Mouse (Mus musculus) intestine, postnatal 0 days (tissue): ENCODE measurements around the gene Catsper3. TPM values are rescaled to one million over a fixed set of nuclear protein-coding genes. Genes with fewer than 3 reads are reported as not detected.

ENCODE experiments used
- ATAC-seq: fragments of 200-750 bp; cut with Nextera tagmentation; 2 replicates; pipeline ENCODE4 v1.8.0; 2017; ENCODE audit warnings: mild to moderate bottlenecking, moderate TSS enrichment, moderate library complexity
- H3K27ac ChIP-seq: fragments of 300-500 bp; sonication (generic); 2 replicates; pipeline ENCODE4 v1.5.1; 2014; ENCODE audit warnings: mild to moderate bottlenecking, low read depth, low read length, moderate library complexity
- H3K27me3 ChIP-seq: fragments of 300-500 bp; sonication (generic); replicated peaks from 2 replicates; pipeline ENCODE4 v1.6.1; 2014; ENCODE audit warnings: low read length, mixed read lengths; ENCODE audit not compliant: control insufficient read depth, insufficient read depth
- H3K36me3 ChIP-seq: fragments of 300-500 bp; sonication (generic); 2 replicates; pipeline ENCODE4 v1.6.1; 2014; ENCODE audit warnings: mild to moderate bottlenecking, moderate library complexity; ENCODE audit not compliant: control insufficient read depth, insufficient read depth
- H3K4me1 ChIP-seq: fragments of 300-500 bp; sonication (generic); replicated peaks from 2 replicates; pipeline ENCODE4 v1.6.1; 2014; ENCODE audit warnings: antibody characterized with exemption, low read length, mixed read lengths; ENCODE audit not compliant: control insufficient read depth, insufficient read depth
- H3K4me2 ChIP-seq: fragments of 300-500 bp; sonication (generic); replicated peaks from 2 replicates; pipeline ENCODE4 v1.6.1; 2014; ENCODE audit warnings: low read depth, mild to moderate bottlenecking, moderate library complexity
- H3K4me3 ChIP-seq: fragments of 300-500 bp; sonication (generic); 2 replicates; pipeline ENCODE4 v1.5.1; 2014; ENCODE audit warnings: low read depth, low read length
- H3K9ac ChIP-seq: fragments of 300-500 bp; sonication (generic); 2 replicates; pipeline ENCODE4 v1.6.1; 2014; ENCODE audit warnings: mild to moderate bottlenecking, low read depth, low read length
- H3K9me3 ChIP-seq: fragments of 300-500 bp; sonication (generic); 2 replicates; pipeline ENCODE4 v1.6.1; 2016; ENCODE audit warnings: mixed run types; ENCODE audit not compliant: control insufficient read depth
- CTCF ChIP-seq: sonication (generic); IDR thresholded peaks from 2 replicates; pipeline ENCODE4 v1.5.1; 2016; ENCODE audit warnings: low read depth, mild to moderate bottlenecking, control low read depth, antibody characterized with exemption, moderate library complexity
- WGBS: fragments of 180-500 bp; shearing (Covaris S2); extraction: QIAGEN DNeasy Blood & Tissue Kit; methylation state at CpG from one replicate; pipeline ENCODE4 v1.1.7; 2014; 5-methylcytosine and 5-hydroxymethylcytosine counted together
- polyA plus RNA-seq: library from polyadenylated mRNA; unstranded; fragments of >200 nt; fragmentation: Nextera tagmentation; extraction: Ambion mirVana; gene quantifications from 2 replicates; pipeline ENCODE4 v1.2.1, GENCODE M21; 2015

Catsper3 gene
- polyA plus RNA-seq, 1 experiment from 2014 or later, result 0.14 TPM

- no peaks in the 10 kb centered on the region for H3K36me3 ChIP-seq
- no peak overlapping the region for H3K27ac ChIP-seq
- no peak overlapping the region for H3K9ac ChIP-seq
- WGBS, result 93% methylated on average over 10 of the region's 10 CpGs
- no peaks in the 10 kb centered on the region for H3K4me1 ChIP-seq
- H3K4me3 ChIP-seq, result no peak overlapping the region
- H3K27me3 ChIP-seq, result no peaks in the 10 kb centered on the region
- TF ChIP-seq CTCF, result no peak
- ATAC-seq, result no peak
- H3K4me2 ChIP-seq, result no peak overlapping the region
- no peaks in the 10 kb centered on the region for H3K9me3 ChIP-seq
Observed at GRCm38 (mm10) chr13:55809707-55810106, 25.3 kb downstream of the Catsper3 start.

- 64% methylated on average over 5 of the region's 5 CpGs for WGBS
- Histone ChIP-seq H3K4me2 (no peak overlapping the region), H3K27me3 (no peaks in the 10 kb centered on the region), H3K9me3 (no peaks in the 10 kb centered on the region), H3K4me3 (no peak overlapping the region), H3K36me3 (no peaks in the 10 kb centered on the region), H3K4me1 (no peaks in the 10 kb centered on the region), H3K9ac (no peak overlapping the region), H3K27ac (no peak overlapping the region)
- no peak for ATAC-seq
- TF ChIP-seq CTCF, result no peak
Observed at GRCm38 (mm10) chr13:55810947-55811346, 26.6 kb downstream of the Catsper3 start.

- WGBS, result 63% methylated on average over 5 of the region's 5 CpGs
- no peaks in the 10 kb centered on the region for H3K36me3 ChIP-seq
- no peak overlapping the region for H3K9ac ChIP-seq
- H3K27me3 ChIP-seq, result no peaks in the 10 kb centered on the region
- H3K4me1 ChIP-seq, result no peaks in the 10 kb centered on the region
- no peak for ATAC-seq
- no peak for TF ChIP-seq CTCF
- H3K4me2 ChIP-seq, result no peak overlapping the region
- no peaks in the 10 kb centered on the region for H3K9me3 ChIP-seq
- H3K27ac ChIP-seq, result no peak overlapping the region
- no peak overlapping the region for H3K4me3 ChIP-seq
Observed at GRCm38 (mm10) chr13:55813490-55814016, 29.2 kb downstream of the Catsper3 start.

- no peak overlapping the region for H3K4me3 ChIP-seq
- H3K4me2 ChIP-seq, result no peak overlapping the region
- no peaks in the 10 kb centered on the region for H3K4me1 ChIP-seq
- H3K27me3 ChIP-seq, result no peaks in the 10 kb centered on the region
- H3K9ac ChIP-seq, result no peak overlapping the region
- H3K9me3 ChIP-seq, result no peaks in the 10 kb centered on the region
- WGBS, result 50% methylated on average over 6 of the region's 6 CpGs
- peak; percentile 40 for ATAC-seq
- no peak for TF ChIP-seq CTCF
- no peak overlapping the region for H3K27ac ChIP-seq
- no peaks in the 10 kb centered on the region for H3K36me3 ChIP-seq
Observed at GRCm38 (mm10) chr13:55814834-55815233, 30.5 kb downstream of the Catsper3 start.

GRCm38 (mm10) chr13:55822499-55822898, 38.1 kb downstream of the Catsper3 start:
- no peak overlapping the region for H3K27ac ChIP-seq
- no peak overlapping the region for H3K4me2 ChIP-seq
- no peaks in the 10 kb centered on the region for H3K9me3 ChIP-seq
- H3K4me3 ChIP-seq, result no peak overlapping the region
- no peak for ATAC-seq
- H3K9ac ChIP-seq, result no peak overlapping the region
- no peaks in the 10 kb centered on the region for H3K4me1 ChIP-seq
- WGBS, result 56% methylated on average over 5 of the region's 5 CpGs
- TF ChIP-seq CTCF, result no peak
- peaks cover 33% of the 10 kb centered on the region for H3K27me3 ChIP-seq
- H3K36me3 ChIP-seq, result no peaks in the 10 kb centered on the region

- Histone ChIP-seq H3K9ac (no peak overlapping the region), H3K4me3 (no peak overlapping the region), H3K27ac (no peak overlapping the region), H3K4me1 (no peaks in the 10 kb centered on the region), H3K27me3 (peaks cover 45% of the 10 kb centered on the region), H3K4me2 (no peak overlapping the region), H3K9me3 (no peaks in the 10 kb centered on the region), H3K36me3 (no peaks in the 10 kb centered on the region)
- TF ChIP-seq CTCF, result peak; percentile 51
- ATAC-seq, result no peak
- 44% methylated on average over 10 of the region's 10 CpGs for WGBS
Observed at GRCm38 (mm10) chr13:55824151-55824945, 40.0 kb downstream of the Catsper3 start.
